Mouse (Mus musculus): Measurements from ENCODE around the gene Cldnd2. TPM values are rescaled to one million over a fixed set of nuclear protein-coding genes. Genes with fewer than 3 reads are reported as not detected.

Cldnd2 gene
- polyA plus RNA-seq (2014; fragmentation: Illumina TruSeq; extraction: RNeasy Lipid Tissue Mini Kit (QIAGEN cat#74804); ENCODE audit: insufficient read depth, low read depth, low replicate concordance) = not detected

GRCm38 (mm10) chr7:43440482-43440881 is at the start of gene Cldnd2:
TSS of gene Cldnd2 (plus strand) at chr7:43440782.

GRCm38 (mm10) chr7:43408131-43408553 is 32.4 kb upstream of the Cldnd2 start, which contains the start of gene Siglecg:
TSS of gene Siglecg (plus strand) at chr7:43408204.

GRCm38 (mm10) chr7:43427406-43427805 is 13.2 kb upstream of the Cldnd2 start, which contains the start of gene Lim2:
TSS of gene Lim2 (plus strand) at chr7:43427670.

GRCm38 (mm10) chr7:43436341-43437255 is 4.0 kb upstream of the Cldnd2 start, which contains the start of gene Nkg7:
TSS of gene Nkg7 (plus strand) at chr7:43437073.

GRCm38 (mm10) chr7:43443917-43444293 is 3.3 kb downstream of the Cldnd2 start, which contains the start of the genes Etfb and Gm45233:
TSS of gene Etfb (plus strand) at chr7:43444083.
TSS of gene Gm45233 (plus strand) at chr7:43444128.

GRCm38 (mm10) chr7:43462851-43463250 is 22.3 kb downstream of the Cldnd2 start, which contains the start of gene Vsig10l:
TSS of gene Vsig10l (plus strand) at chr7:43463151.

GRCm38 (mm10) chr7:43489631-43490125 is 49.1 kb downstream of the Cldnd2 start, which contains the start of gene Iglon5:
TSS of gene Iglon5 (minus strand) at chr7:43490075.

Other genes with a start within 250 kb of the Cldnd2 start
- 9.2 TPM for gene Zfp715, start 127.5 kb upstream of the Cldnd2 start, polyA plus RNA-seq (2014; fragmentation: Illumina TruSeq; extraction: RNeasy Lipid Tissue Mini Kit (QIAGEN cat#74804); ENCODE audit: insufficient read depth, low read depth, low replicate concordance)
- 8.8 TPM for gene Siglecf, start 89.4 kb upstream of the Cldnd2 start, polyA plus RNA-seq (2014; fragmentation: Illumina TruSeq; extraction: RNeasy Lipid Tissue Mini Kit (QIAGEN cat#74804); ENCODE audit: insufficient read depth, low read depth, low replicate concordance)
- gene Siglecg, start 32.6 kb upstream of the Cldnd2 start, polyA plus RNA-seq (2014; fragmentation: Illumina TruSeq; extraction: RNeasy Lipid Tissue Mini Kit (QIAGEN cat#74804); ENCODE audit: insufficient read depth, low read depth, low replicate concordance) = 6.0 TPM
- gene Lim2, start 13.1 kb upstream of the Cldnd2 start, polyA plus RNA-seq (2014; fragmentation: Illumina TruSeq; extraction: RNeasy Lipid Tissue Mini Kit (QIAGEN cat#74804); ENCODE audit: insufficient read depth, low read depth, low replicate concordance) = not detected
- gene Nkg7, start 3.7 kb upstream of the Cldnd2 start, polyA plus RNA-seq (2014; fragmentation: Illumina TruSeq; extraction: RNeasy Lipid Tissue Mini Kit (QIAGEN cat#74804); ENCODE audit: insufficient read depth, low read depth, low replicate concordance) = 26.8 TPM
- 277 TPM for gene Etfb, start 3.3 kb downstream of the Cldnd2 start, polyA plus RNA-seq (2014; fragmentation: Illumina TruSeq; extraction: RNeasy Lipid Tissue Mini Kit (QIAGEN cat#74804); ENCODE audit: insufficient read depth, low read depth, low replicate concordance)
- gene Gm45233, start 3.3 kb downstream of the Cldnd2 start, polyA plus RNA-seq (2014; fragmentation: Illumina TruSeq; extraction: RNeasy Lipid Tissue Mini Kit (QIAGEN cat#74804); ENCODE audit: insufficient read depth, low read depth, low replicate concordance) = 0.43 TPM
- 1.2 TPM for gene Vsig10l, start 22.4 kb downstream of the Cldnd2 start, polyA plus RNA-seq (2014; fragmentation: Illumina TruSeq; extraction: RNeasy Lipid Tissue Mini Kit (QIAGEN cat#74804); ENCODE audit: insufficient read depth, low read depth, low replicate concordance)
- gene Iglon5, start 49.3 kb downstream of the Cldnd2 start, polyA plus RNA-seq (2014; fragmentation: Illumina TruSeq; extraction: RNeasy Lipid Tissue Mini Kit (QIAGEN cat#74804); ENCODE audit: insufficient read depth, low read depth, low replicate concordance) = 0.22 TPM
- not detected for gene 4931406B18Rik, start 65.2 kb downstream of the Cldnd2 start, polyA plus RNA-seq (2014; fragmentation: Illumina TruSeq; extraction: RNeasy Lipid Tissue Mini Kit (QIAGEN cat#74804); ENCODE audit: insufficient read depth, low read depth, low replicate concordance)
- gene Cd33, start 103.6 kb downstream of the Cldnd2 start, polyA plus RNA-seq (2014; fragmentation: Illumina TruSeq; extraction: RNeasy Lipid Tissue Mini Kit (QIAGEN cat#74804); ENCODE audit: insufficient read depth, low read depth, low replicate concordance) = 3.8 TPM
- 1.9 TPM for gene Zfp658, start 121.5 kb downstream of the Cldnd2 start, polyA plus RNA-seq (2014; fragmentation: Illumina TruSeq; extraction: RNeasy Lipid Tissue Mini Kit (QIAGEN cat#74804); ENCODE audit: insufficient read depth, low read depth, low replicate concordance)
- 3.3 TPM for gene Zfp719, start 138.8 kb downstream of the Cldnd2 start, polyA plus RNA-seq (2014; fragmentation: Illumina TruSeq; extraction: RNeasy Lipid Tissue Mini Kit (QIAGEN cat#74804); ENCODE audit: insufficient read depth, low read depth, low replicate concordance)
- gene Zfp819, start 166.4 kb downstream of the Cldnd2 start, polyA plus RNA-seq (2014; fragmentation: Illumina TruSeq; extraction: RNeasy Lipid Tissue Mini Kit (QIAGEN cat#74804); ENCODE audit: insufficient read depth, low read depth, low replicate concordance) = not detected
- gene Ceacam18, start 193.9 kb downstream of the Cldnd2 start, polyA plus RNA-seq (2014; fragmentation: Illumina TruSeq; extraction: RNeasy Lipid Tissue Mini Kit (QIAGEN cat#74804); ENCODE audit: insufficient read depth, low read depth, low replicate concordance) = not detected
- 5.0 TPM for gene Siglece, start 219.4 kb downstream of the Cldnd2 start, polyA plus RNA-seq (2014; fragmentation: Illumina TruSeq; extraction: RNeasy Lipid Tissue Mini Kit (QIAGEN cat#74804); ENCODE audit: insufficient read depth, low read depth, low replicate concordance)
- 6.5 TPM for gene Ctu1, start 231.2 kb downstream of the Cldnd2 start, polyA plus RNA-seq (2014; fragmentation: Illumina TruSeq; extraction: RNeasy Lipid Tissue Mini Kit (QIAGEN cat#74804); ENCODE audit: insufficient read depth, low read depth, low replicate concordance)
- 1.1 TPM for gene Klk14, start 249.6 kb downstream of the Cldnd2 start, polyA plus RNA-seq (2014; fragmentation: Illumina TruSeq; extraction: RNeasy Lipid Tissue Mini Kit (QIAGEN cat#74804); ENCODE audit: insufficient read depth, low read depth, low replicate concordance)